Mouse (Mus musculus): ENCODE measurements around the gene Jade3. TPM values are rescaled to one million over a fixed set of nuclear protein-coding genes. Genes with fewer than 3 reads are reported as not detected.

Gene Jade3
- polyA plus RNA-seq, 1 experiment = 6.4 TPM

- DNase-seq (ENCODE audit: extremely low spot score in 1 of 2, low spot score in 1 of 2) = no peak
These were observed 122.1 kb downstream of the Jade3 start for GRCm38 (mm10) chrX:20547609-20548008.

GRCm38 (mm10) chrX:20548011-20548879, 122.8 kb downstream of the Jade3 start:
- DNase-seq (ENCODE audit: extremely low spot score in 1 of 2, low spot score in 1 of 2) = peak in 1 of 2 experiments; percentile 2

GRCm38 (mm10) chrX:20548880-20549440, 123.5 kb downstream of the Jade3 start:
- DNase-seq (ENCODE audit: extremely low spot score in 1 of 2, low spot score in 1 of 2) = no peak

- no peak for DNase-seq (ENCODE audit: extremely low spot score in 1 of 2, low spot score in 1 of 2)
These were observed 124.0 kb downstream of the Jade3 start, which contains the start of gene Rgn for GRCm38 (mm10) chrX:20549532-20549931. Rgn (plus strand) TSS chrX:20549787.

GRCm38 (mm10) chrX:20552199-20552598, 126.7 kb downstream of the Jade3 start:
- no peak for DNase-seq (ENCODE audit: extremely low spot score in 1 of 2, low spot score in 1 of 2)

GRCm38 (mm10) chrX:20561846-20562245, 136.4 kb downstream of the Jade3 start:
- DNase-seq (ENCODE audit: extremely low spot score in 1 of 2, low spot score in 1 of 2) = no peak

GRCm38 (mm10) chrX:20563941-20564340, 138.5 kb downstream of the Jade3 start:
- no peak for DNase-seq (ENCODE audit: extremely low spot score in 1 of 2, low spot score in 1 of 2)

Other genes starting within 250 kb of the Jade3 start
- 12.1 and 13.8 TPM in 2 replicates for gene Slc9a7, start 133.9 kb upstream of the Jade3 start, polyA plus RNA-seq (2012; rRNA removed)
- gene Rp2, start 61.2 kb upstream of the Jade3 start, polyA plus RNA-seq (2012; rRNA removed) = 9.3 and 10.0 TPM in 2 replicates
- 0.15 and 0.26 TPM in 2 replicates for gene Rgn, start 124.1 kb downstream of the Jade3 start, polyA plus RNA-seq (2012; rRNA removed)
- gene Rbm10, start 191.8 kb downstream of the Jade3 start, polyA plus RNA-seq (2012; rRNA removed) = 56.0 and 58.4 TPM in 2 replicates
- 182 and 196 TPM in 2 replicates for gene Ndufb11, start 191.9 kb downstream of the Jade3 start, polyA plus RNA-seq (2012; rRNA removed)
- gene Uba1, start 232.6 kb downstream of the Jade3 start, polyA plus RNA-seq (2012; rRNA removed) = 253 and 262 TPM in 2 replicates

Data from frontal cortex, adult 2 months (tissue).